13 mouse cellular contexts compared by ENCODE assay signal in the genomic region with DNA sequence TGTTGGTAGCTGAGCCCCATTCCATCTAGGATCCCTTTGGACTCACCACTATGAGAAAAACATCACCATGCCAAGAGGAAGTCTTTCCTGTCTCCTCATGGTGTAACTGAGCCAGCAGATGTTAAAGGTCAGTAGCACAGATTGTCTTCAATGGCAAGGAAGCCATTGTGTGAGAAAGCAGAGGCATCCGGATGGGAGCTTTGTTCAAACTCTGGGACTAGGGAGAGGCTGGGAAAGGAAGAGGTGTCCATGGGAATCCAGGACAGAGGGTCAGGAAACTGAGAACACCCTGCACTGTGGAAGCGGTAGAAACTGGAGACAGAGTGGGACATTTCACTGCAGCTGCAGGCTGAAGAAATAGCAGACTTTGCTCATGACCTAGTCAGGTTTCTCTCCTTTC.
DNase-seq lines count a peak whose midpoint lies in the region; ATAC-seq and TF ChIP-seq lines count a peak whose summit lies in the region.
"Had no signal": no experiment of that assay in that cellular context is flagged by ENCODE, and none has a peak within 500 bp of the region (broad histone marks: within the 10 kb centered on the region; RNA-seq: fewer than 3 reads in every experiment).

No protein-coding gene starts in this region.

- H3K36me3 ChIP-seq in heart, embryonic 16.5 days (ENCODE audit: control insufficient read depth, insufficient read depth) = no peaks in the 10 kb centered on the region
- H3K36me3 ChIP-seq in intestine, postnatal 0 days (ENCODE audit: control insufficient read depth, insufficient read depth) = no peaks in the 10 kb centered on the region
- H3K36me3 ChIP-seq: G1E had no signal

- peak overlapping the region; percentile 61 for H3K27ac ChIP-seq in heart, embryonic 16.5 days (ENCODE audit: low read length)
- no peak overlapping the region for H3K27ac ChIP-seq in intestine, postnatal 0 days (ENCODE audit: low read depth, low read length)
- H3K27ac ChIP-seq: forebrain, embryonic 13.5 days; macrophage; stomach, postnatal 0 days had no signal

- TF ChIP-seq CTCF in intestine, postnatal 0 days (IDR thresholded peaks at IDR 0.05; ENCODE audit: low read depth) = no peak

- peak; percentile 76 for ATAC-seq in heart, embryonic 16.5 days (replicated peaks; ENCODE audit: extremely low read depth, insufficient read depth, low FRiP score)
- no peak for ATAC-seq in intestine, postnatal 0 days
- ATAC-seq: forebrain, embryonic 13.5 days had no signal

- H3K4me2 ChIP-seq in heart, embryonic 16.5 days (ENCODE audit: low read depth, low read length) = no peak overlapping the region
- H3K4me2 ChIP-seq in intestine, postnatal 0 days (replicated peaks; ENCODE audit: low read depth) = no peak overlapping the region
- H3K4me2 ChIP-seq: forebrain, embryonic 13.5 days had no signal

- WGBS in heart, embryonic 16.5 days = 74% methylated on average over 2 of the region's 2 CpGs
- 89% methylated on average over 2 of the region's 2 CpGs for WGBS in intestine, postnatal 0 days

- no peak overlapping the region for H3K4me3 ChIP-seq in heart, embryonic 16.5 days (ENCODE audit: low read length)
- H3K4me3 ChIP-seq in intestine, postnatal 0 days (ENCODE audit: low read depth, low read length) = no peak overlapping the region
- H3K4me3 ChIP-seq: forebrain, embryonic 13.5 days had no signal

- no peaks in the 10 kb centered on the region for H3K9me3 ChIP-seq in heart, embryonic 16.5 days (replicated peaks; ENCODE audit: control insufficient read depth, low read length)
- H3K9me3 ChIP-seq in intestine, postnatal 0 days (ENCODE audit: control insufficient read depth) = no peaks in the 10 kb centered on the region
- H3K9me3 ChIP-seq: forebrain, embryonic 13.5 days; G1E had no signal

- DNase-seq in adrenal gland, adult 8-10 months = peak; percentile 29
- no peak for DNase-seq in adrenal gland, postnatal 4 days (ENCODE audit: low spot score in 2 of 2)
- DNase-seq in adrenal gland, postnatal 14 days = peak; percentile 26
- DNase-seq in kidney, postnatal 14 days = peak; percentile 69
- DNase-seq in cerebellum, adult 9-10 months = no peak
- DNase-seq in layer of hippocampus, adult 11-12 months (ENCODE audit: low spot score) = no peak
- DNase-seq: cerebellum, adult 11 months had no signal

- no peaks in the 10 kb centered on the region for H3K4me1 ChIP-seq in heart, embryonic 16.5 days (ENCODE audit: control insufficient read depth, insufficient read depth, low read length)
- no peaks in the 10 kb centered on the region for H3K4me1 ChIP-seq in intestine, postnatal 0 days (replicated peaks; ENCODE audit: control insufficient read depth, insufficient read depth, low read length)
- H3K4me1 ChIP-seq: forebrain, embryonic 13.5 days had no signal

- no peak overlapping the region for H3K9ac ChIP-seq in heart, embryonic 16.5 days (ENCODE audit: low read length)
- no peak overlapping the region for H3K9ac ChIP-seq in intestine, postnatal 0 days (ENCODE audit: low read depth, low read length)
- H3K9ac ChIP-seq: forebrain, embryonic 13.5 days had no signal

- H3K27me3 ChIP-seq in heart, embryonic 16.5 days (ENCODE audit: control insufficient read depth, insufficient read depth, low read length) = no peaks in the 10 kb centered on the region
- H3K27me3 ChIP-seq in intestine, postnatal 0 days (replicated peaks; ENCODE audit: control insufficient read depth, insufficient read depth, low read length) = no peaks in the 10 kb centered on the region
- H3K27me3 ChIP-seq: forebrain, embryonic 13.5 days had no signal

Comparison
In these comparisons a context has a peak if more than half of its experiments do, and no peak if none do; other contexts are left out.
1. DNase-seq: peak in adrenal gland, adult 8-10 months (single experiment), adrenal gland, postnatal 14 days (single experiment) and kidney, postnatal 14 days (single experiment); none in adrenal gland, postnatal 4 days (0 of 2), cerebellum, adult 9-10 months (single experiment) and layer of hippocampus, adult 11-12 months (single experiment).